Mouse (Mus musculus): ENCODE results near the gene Ptpn6.
"Not testable (repeated sequence)": the region's sequence is repeated elsewhere in the genome, so short reads cannot be mapped to it uniquely, and the experiment has no call there.

DNA sequence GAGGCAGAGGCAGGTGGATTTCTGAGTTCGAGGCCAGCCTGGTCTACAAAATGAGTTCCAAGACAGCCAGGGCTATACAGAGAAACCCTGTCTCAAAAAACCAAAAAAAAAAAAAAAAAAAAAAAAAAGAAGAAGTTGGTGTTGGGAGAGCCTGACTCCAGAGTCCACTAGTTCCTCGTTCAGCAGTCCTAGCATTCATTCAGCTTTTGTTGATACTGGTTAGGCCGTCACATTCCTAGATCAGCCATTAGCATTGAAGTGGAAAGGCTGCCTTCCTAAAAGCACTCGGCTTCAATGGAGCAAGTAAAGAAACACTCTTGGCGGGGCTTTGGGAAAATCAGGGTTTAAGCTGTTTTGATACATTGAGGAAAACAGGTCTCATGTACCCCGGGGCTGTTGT lies 56.2 kb downstream of the Ptpn6 start:
- TF ChIP-seq CTCF (IDR thresholded peaks at IDR 0.05) = not testable (repeated sequence)
- 0 out of 2 replicates have a peak, but pooled peaks have one; percentile 23 for TF ChIP-seq EP300 (IDR thresholded peaks at IDR 0.05)

Measured in lung, postnatal 0 days (tissue).